Mouse (Mus musculus) monocyte, adult 59 days (primary cell): ENCODE data around the gene Zxdc. TPM values are rescaled to one million over a fixed set of nuclear protein-coding genes. Genes with fewer than 3 reads are reported as not detected.

ENCODE experiments used
- total RNA-seq, 2 experiments: library from RNA; stranded (reverse); gene quantifications; one replicate each; pipeline ENCODE4 v1.2.4; 2023

The Zxdc gene
- 10 to 100 TPM; 18.9 to 24.6 TPM for total RNA-seq

GRCm38 (mm10) chr6:90368976-90369724 lies at the start of gene Zxdc:
Zxdc (plus strand) TSS chr6:90369492.

GRCm38 (mm10) chr6:90324991-90325390 lies 44.3 kb upstream of the Zxdc start, which contains the start of gene Chst13:
Chst13 (minus strand) TSS chr6:90325185.

GRCm38 (mm10) chr6:90332561-90333425 lies 36.5 kb upstream of the Zxdc start, which contains the start of gene Uroc1:
Uroc1 (plus strand) TSS chr6:90333284.

GRCm38 (mm10) chr6:90428380-90428974 lies 59.2 kb downstream of the Zxdc start, which contains the start of gene Cfap100:
Cfap100 (minus strand) TSS chr6:90428797.

Other genes with a start within 250 kb of the Zxdc start
- not detected for gene Vmn1r51, start 246.9 kb upstream of the Zxdc start, total RNA-seq
- not detected for gene Vmn1r52, start 194.7 kb upstream of the Zxdc start, total RNA-seq
- not detected for gene V1ra8, start 166.7 kb upstream of the Zxdc start, total RNA-seq
- gene Vmn1r53, start 145.1 kb upstream of the Zxdc start, total RNA-seq: not detected
- not detected for gene Vmn1r54, start 123.2 kb upstream of the Zxdc start, total RNA-seq
- not detected for gene BC048671, start 68.3 kb upstream of the Zxdc start, total RNA-seq
- gene Chst13, start 44.3 kb upstream of the Zxdc start, total RNA-seq: 1 to 10 TPM; 2.8 to 3.8 TPM
- gene Uroc1, start 36.2 kb upstream of the Zxdc start, total RNA-seq: not detected
- not detected for gene Cfap100, start 59.3 kb downstream of the Zxdc start, total RNA-seq
- gene Klf15, start 93.1 kb downstream of the Zxdc start, total RNA-seq: 1 to 10 TPM; 3.3 to 3.5 TPM
- gene Aldh1l1, start 116.9 kb downstream of the Zxdc start, total RNA-seq: 1 to 10 TPM; 1.0 to 2.0 TPM
- 10 to 100 TPM; 21.4 to 24.1 TPM for gene Slc41a3, start 235.2 kb downstream of the Zxdc start, total RNA-seq